Mouse (Mus musculus) midbrain, postnatal 0 days (tissue): ENCODE data around the gene Igdcc4. TPM values are rescaled to one million over a fixed set of nuclear protein-coding genes. Genes with fewer than 3 reads are reported as not detected.

Experiments
- ATAC-seq: fragments of 200-750 bp; cut with Nextera tagmentation; 2 replicates; pipeline ENCODE4 v1.8.0; 2017; ENCODE audit warnings: moderate number of reproducible peaks, mild to moderate bottlenecking, moderate TSS enrichment, moderate library complexity; ENCODE audit not compliant: low FRiP score
- DNase-seq: peaks from one replicate; pipeline ENCODE4 v3.0.0-alpha.2; 2015; ENCODE audit warnings: low spot score
- H3K27ac ChIP-seq: fragments of 300-500 bp; sonication (generic); 2 replicates; pipeline ENCODE4 v1.5.1; 2014; ENCODE audit warnings: low read depth, mild to moderate bottlenecking, low read length, mixed read lengths
- H3K27me3 ChIP-seq: fragments of 300-500 bp; sonication (generic); 2 replicates; pipeline ENCODE4 v1.6.1; 2014; ENCODE audit warnings: low read length, control low read depth, mixed read lengths; ENCODE audit not compliant: insufficient read depth
- H3K36me3 ChIP-seq: fragments of 300-500 bp; sonication (generic); 2 replicates; pipeline ENCODE4 v1.6.1; 2014; ENCODE audit warnings: low read length, control low read depth, mixed read lengths; ENCODE audit not compliant: insufficient read depth
- H3K4me1 ChIP-seq: fragments of 300-500 bp; sonication (generic); 2 replicates; pipeline ENCODE4 v1.6.1; 2014; ENCODE audit warnings: mild to moderate bottlenecking, control low read depth, antibody characterized with exemption, low read length, mixed read lengths; ENCODE audit not compliant: insufficient read depth
- H3K4me2 ChIP-seq: fragments of 300-500 bp; sonication (generic); 2 replicates; pipeline ENCODE4 v1.6.1; 2014; ENCODE audit warnings: low read depth, mild to moderate bottlenecking, low read length, mixed read lengths; ENCODE audit not compliant: poor library complexity, severe bottlenecking
- H3K4me3 ChIP-seq: fragments of 300-500 bp; sonication (generic); 2 replicates; pipeline ENCODE4 v1.5.1; 2014; ENCODE audit warnings: low read depth, mild to moderate bottlenecking, low read length, moderate library complexity
- H3K9ac ChIP-seq: fragments of 300-500 bp; sonication (generic); replicated peaks from 2 replicates; pipeline ENCODE4 v1.6.1; 2014; ENCODE audit warnings: mild to moderate bottlenecking, low read length, moderate library complexity, mixed read lengths; ENCODE audit not compliant: poor library complexity, severe bottlenecking
- H3K9me3 ChIP-seq: fragments of 300-500 bp; sonication (generic); 2 replicates; pipeline ENCODE4 v1.6.1; 2016; ENCODE audit warnings: low read length, control low read depth
- CTCF ChIP-seq: IDR thresholded peaks from 2 replicates; pipeline ENCODE4 v1.5.1; 2016; ENCODE audit warnings: antibody characterized with exemption, mild to moderate bottlenecking
- WGBS: fragments of 180-500 bp; shearing (Covaris S2); extraction: QIAGEN DNeasy Blood & Tissue Kit; methylation state at CpG from one replicate; pipeline ENCODE4 v1.1.7; 2014; 5-methylcytosine and 5-hydroxymethylcytosine counted together
- polyA plus RNA-seq: library from polyadenylated mRNA; unstranded; fragments of >200 nt; fragmentation: Nextera tagmentation; extraction: Ambion mirVana; gene quantifications from 2 replicates; pipeline ENCODE4 v1.2.1, GENCODE M21; 2015
- total RNA-seq: library from RNA; depleted of rRNA; stranded (reverse); fragments of >200 nt; gene quantifications from 2 replicates; pipeline ENCODE4 v1.2.3, GENCODE M21; 2014

Igdcc4 gene
- total and polyA plus RNA-seq, 2 experiments from 2014 or later, result 11.9 to 52.9 TPM

DNA sequence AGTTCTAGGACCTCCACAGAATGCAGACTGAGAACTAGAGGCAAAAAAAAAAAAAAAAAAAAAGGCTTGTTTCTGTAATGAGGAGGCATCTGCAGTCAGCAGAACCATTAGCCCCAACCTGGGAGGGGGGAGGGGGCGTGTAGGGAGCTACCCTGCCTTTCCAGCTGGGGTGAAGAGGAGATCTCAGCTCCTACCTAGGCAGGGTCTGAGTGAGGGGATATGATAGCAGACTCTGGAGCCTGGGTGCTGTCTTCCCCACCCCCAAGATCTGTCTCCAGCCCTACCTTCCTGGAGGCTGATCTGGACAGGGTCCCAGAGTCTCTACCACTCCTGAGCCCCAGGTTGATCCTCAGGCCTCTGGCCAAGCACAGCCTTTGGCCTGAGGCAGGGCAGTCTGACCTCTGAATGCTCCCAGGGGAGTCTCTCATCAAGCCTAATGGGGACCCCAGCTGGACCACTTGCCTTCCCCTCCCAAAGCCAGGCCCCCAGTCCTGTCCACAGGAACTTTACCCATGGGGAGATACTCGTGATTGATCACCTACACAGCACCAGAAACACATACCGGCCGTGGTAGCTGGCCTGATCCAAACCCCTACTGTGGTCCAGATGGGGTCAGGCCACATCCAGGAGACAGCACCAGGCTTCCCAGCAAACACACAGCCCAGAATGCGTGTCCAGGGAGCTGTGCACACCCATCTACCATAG is 74.1 kb downstream of the Igdcc4 start:
- H3K27ac ChIP-seq, result peak overlapping the region; percentile 63
- no peak overlapping the region for H3K4me2 ChIP-seq
- H3K9me3 ChIP-seq, result no peaks in the 10 kb centered on the region
- H3K4me1 ChIP-seq, result peaks cover 14% of the 10 kb centered on the region
- 22% methylated on average over 5 of the region's 5 CpGs for WGBS
- TF ChIP-seq CTCF, result no peak
- no peak for ATAC-seq
- no peaks in the 10 kb centered on the region for H3K27me3 ChIP-seq
- DNase-seq, result no peak
- H3K4me3 ChIP-seq, result no peak overlapping the region
- H3K9ac ChIP-seq, result 0 out of 2 replicates have a peak overlapping the region, but pooled peaks have one; percentile 1
- 0 out of 2 replicates have a peak, but pooled peaks cover 2% of the 10 kb centered on the region for H3K36me3 ChIP-seq

DNA sequence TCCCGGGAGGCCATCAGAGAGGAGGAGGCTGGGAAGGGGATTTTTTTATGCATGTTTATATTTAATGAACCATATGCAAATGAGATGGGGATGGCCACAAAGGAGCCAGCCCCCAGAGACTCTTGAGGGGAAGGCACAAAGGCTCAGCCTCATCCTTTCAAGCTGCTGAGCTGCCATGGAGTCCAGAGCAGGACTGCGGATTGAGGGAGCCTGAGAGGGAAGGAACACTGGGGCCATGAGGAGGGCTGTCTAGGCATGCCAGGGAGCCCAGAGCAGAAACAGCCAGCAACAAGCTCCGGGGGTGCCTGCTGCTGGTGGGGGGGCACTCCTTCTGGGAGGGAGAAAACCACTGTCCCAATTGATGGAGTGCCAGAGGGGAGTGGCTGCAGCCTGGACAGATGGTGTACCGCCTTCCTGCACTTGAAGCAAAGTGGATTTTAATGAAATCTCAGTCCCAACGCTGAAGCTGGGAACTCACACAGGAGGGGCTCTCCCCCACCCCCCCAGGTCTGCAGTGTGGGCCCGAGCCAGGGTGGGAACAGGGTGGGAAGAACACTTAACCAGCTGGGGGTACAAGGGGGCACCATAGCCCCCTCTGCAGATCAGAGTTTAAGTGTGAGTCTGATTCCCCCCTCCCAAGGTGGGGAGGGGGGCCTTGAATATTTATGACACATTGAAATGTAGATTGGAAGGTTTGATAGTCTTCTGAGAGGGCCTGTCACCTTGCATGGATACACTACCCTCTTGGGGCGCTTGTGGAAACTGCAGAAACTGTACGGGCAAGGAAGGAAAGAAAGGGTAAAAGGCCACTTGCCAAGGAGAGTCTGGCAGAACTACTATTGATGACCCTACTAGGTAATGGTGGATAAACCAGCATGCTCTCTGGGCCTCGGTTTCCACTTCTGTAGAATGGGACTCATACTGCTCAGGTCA is 74.9 kb downstream of the Igdcc4 start:
- Histone ChIP-seq H3K4me2 (no peak overlapping the region), H3K27me3 (no peaks in the 10 kb centered on the region), H3K36me3 (0 out of 2 replicates have a peak, but pooled peaks cover 7% of the 10 kb centered on the region), H3K4me1 (peaks cover 14% of the 10 kb centered on the region), H3K9ac (0 out of 2 replicates have a peak overlapping the region, but pooled peaks have one; percentile 1), H3K9me3 (no peaks in the 10 kb centered on the region), H3K4me3 (no peak overlapping the region), H3K27ac (peak overlapping the region; percentile 63)
- WGBS, result 20% methylated on average over 9 of the region's 9 CpGs
- TF ChIP-seq CTCF, result peak; percentile 65
- DNase-seq (peak; percentile 64), ATAC-seq (peak; percentile 57)

DNA sequence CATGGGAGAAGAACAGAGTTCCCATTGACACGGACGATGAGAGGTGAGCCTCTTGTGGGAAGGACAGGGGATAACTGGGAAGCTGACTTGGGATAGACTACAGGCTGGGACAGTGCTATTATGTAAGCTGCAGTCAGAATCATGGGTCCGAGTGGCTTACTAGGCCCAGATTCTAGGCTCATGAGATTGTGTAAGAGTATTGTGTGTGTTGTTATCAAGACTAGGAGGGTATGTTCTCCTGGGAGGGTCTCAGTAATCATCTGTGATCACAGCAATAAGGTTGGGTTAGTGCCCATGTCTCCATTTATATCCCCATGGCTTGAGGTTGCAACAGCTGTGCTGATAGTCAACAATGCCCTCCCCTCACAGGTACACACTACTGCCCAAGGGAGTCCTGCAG is 76.2 kb downstream of the Igdcc4 start:
- Histone ChIP-seq H3K4me2 (no peak overlapping the region), H3K9me3 (no peaks in the 10 kb centered on the region), H3K36me3 (peaks cover 15% of the 10 kb centered on the region), H3K9ac (no peak overlapping the region), H3K27me3 (no peaks in the 10 kb centered on the region), H3K4me1 (peaks cover 14% of the 10 kb centered on the region), H3K27ac (peak overlapping the region; percentile 44; the same call in 1 of the 2 replicates), H3K4me3 (no peak overlapping the region)
- DNase-seq (no peak), ATAC-seq (no peak)
- WGBS, result 42% methylated on average over 3 of the region's 3 CpGs
- no peak for TF ChIP-seq CTCF

DNA sequence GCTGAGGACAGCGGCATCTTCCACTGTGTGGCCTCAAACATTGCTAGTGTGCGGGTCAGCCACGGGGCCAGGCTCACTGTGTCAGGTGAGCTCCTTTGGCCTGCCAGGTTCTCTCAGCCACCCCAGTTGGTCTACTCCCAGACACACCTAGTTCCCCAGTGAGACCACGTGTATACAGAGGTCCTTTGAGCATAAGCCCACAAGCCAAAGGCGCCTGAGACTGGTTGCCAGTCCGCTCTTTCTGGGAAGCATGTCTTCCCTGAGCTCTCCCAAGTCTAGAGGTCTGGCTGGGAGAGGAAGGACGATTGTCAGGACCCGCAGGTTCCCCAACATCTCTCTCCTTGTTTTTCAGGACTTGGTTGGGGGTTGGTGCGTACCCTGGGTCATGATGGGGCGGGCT is 76.6 kb downstream of the Igdcc4 start:
- no peak for DNase-seq
- Histone ChIP-seq H3K9ac (no peak overlapping the region), H3K4me1 (peaks cover 14% of the 10 kb centered on the region), H3K27me3 (no peaks in the 10 kb centered on the region), H3K4me3 (no peak overlapping the region), H3K36me3 (peaks cover 19% of the 10 kb centered on the region), H3K4me2 (no peak overlapping the region), H3K9me3 (no peaks in the 10 kb centered on the region), H3K27ac (peak overlapping the region; percentile 44; the same call in 1 of the 2 replicates)
- no peak for ATAC-seq
- 41% methylated on average over 10 of the region's 10 CpGs for WGBS
- no peak for TF ChIP-seq CTCF

DNA sequence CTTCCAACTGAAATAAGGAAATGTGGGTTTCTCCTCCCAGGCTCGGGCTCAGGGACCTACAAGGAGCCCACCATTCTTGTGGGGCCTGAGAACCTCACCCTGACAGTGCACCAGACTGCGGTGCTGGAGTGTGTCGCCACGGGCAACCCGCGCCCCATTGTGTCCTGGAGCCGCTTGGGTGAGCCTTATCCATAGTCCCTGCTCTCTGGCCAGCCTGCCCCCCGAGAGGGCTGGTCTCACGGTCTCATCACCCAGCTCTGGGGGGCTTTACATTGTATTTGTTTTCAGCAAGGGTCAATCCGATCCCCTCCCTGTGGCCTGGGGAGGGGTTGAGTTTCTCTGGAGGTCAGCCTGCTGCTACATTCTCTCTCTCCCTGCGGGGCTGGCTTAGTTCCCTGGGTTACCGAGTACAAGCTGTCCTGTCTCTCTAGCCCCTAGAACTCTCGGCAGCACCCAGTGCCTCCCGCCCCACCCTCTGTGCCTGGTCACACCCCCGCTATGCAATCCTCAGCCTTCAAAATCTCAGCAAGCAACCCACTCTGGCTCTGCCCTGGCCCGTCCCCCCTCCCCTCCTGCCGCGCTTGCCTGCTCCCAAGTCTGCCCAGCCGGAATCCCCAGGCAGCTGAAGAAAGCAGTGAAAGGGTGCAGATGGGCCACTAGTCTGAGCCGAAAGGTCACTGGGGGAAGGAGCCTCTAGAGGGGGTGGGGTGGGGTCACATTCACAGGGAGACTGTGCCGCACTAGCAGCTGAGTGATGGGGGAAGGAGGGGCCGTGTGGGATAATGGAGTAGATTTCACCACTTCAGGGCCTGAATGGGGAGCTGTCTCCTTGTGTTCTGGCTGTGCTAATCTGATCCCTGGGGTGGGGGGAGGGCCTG is 77.3 kb downstream of the Igdcc4 start:
- Histone ChIP-seq H3K27me3 (no peaks in the 10 kb centered on the region), H3K27ac (peak overlapping the region; percentile 44; the same call in 1 of the 2 replicates), H3K36me3 (peaks cover 21% of the 10 kb centered on the region), H3K4me2 (peak overlapping the region; percentile 29), H3K9me3 (no peaks in the 10 kb centered on the region), H3K4me1 (peaks cover 14% of the 10 kb centered on the region), H3K4me3 (no peak overlapping the region), H3K9ac (peak overlapping the region; percentile 44; the same call in 1 of the 2 replicates)
- peak; percentile 62 for ATAC-seq
- 7% methylated on average over 21 of the region's 22 CpGs for WGBS
- peak; percentile 58 for DNase-seq
- no peak for TF ChIP-seq CTCF
